Mouse (Mus musculus): Measurements from ENCODE around the gene Inpp5k. TPM values are rescaled to one million over a fixed set of nuclear protein-coding genes. Genes with fewer than 3 reads are reported as not detected.

Inpp5k gene
- polyA plus RNA-seq, 1 experiment, result 58.2 TPM

- H3K4me1 ChIP-seq (ENCODE audit: control insufficient read depth, insufficient read depth, low read length), result peaks cover 6% of the 10 kb centered on the region; the same call in 1 of the 2 replicates
Observed at GRCm38 (mm10) chr11:75658311-75658710, 27.5 kb downstream of the Inpp5k start.

DNA sequence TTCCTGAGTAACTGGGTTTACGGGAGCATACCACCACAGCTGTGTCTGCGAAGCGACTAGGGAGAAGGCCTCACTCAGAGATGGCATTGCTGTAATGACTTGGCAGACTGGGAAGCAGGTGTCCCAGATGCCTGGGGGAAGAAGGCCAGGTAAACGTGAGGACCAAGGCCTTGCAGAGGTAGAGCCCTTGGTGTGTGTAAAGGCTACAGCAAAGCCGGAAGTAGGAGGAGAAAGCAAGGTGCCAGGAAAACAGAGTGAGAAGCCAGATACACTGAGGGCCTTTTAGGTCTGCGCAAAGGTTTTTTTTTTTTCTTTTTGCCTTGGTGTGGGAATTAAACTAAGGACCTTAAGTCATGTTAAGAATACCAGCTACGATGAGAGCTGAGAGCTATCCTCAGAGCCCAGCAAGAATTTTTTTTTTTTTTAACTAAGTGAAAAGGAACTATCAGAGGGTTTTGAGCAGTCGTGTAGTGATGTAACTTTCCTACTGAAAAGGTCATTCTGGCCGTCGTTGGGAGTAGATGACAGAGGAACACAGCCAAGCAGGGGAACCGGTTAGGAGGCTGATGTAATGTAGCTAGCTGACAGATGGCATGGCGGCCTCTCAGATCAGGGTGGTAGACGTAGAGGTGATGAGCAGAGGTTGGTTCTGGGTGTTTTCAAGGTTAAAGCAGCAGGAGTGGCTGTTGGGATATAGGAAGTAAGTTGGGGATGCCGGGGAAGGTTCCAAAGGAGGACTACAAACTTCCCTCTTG, 28.4 kb downstream of the Inpp5k start:
- H3K4me3 ChIP-seq (replicated peaks; ENCODE audit: control insufficient read depth, low read depth, low read length), result no peak overlapping the region
- peaks cover 6% of the 10 kb centered on the region; the same call in 1 of the 2 replicates for H3K4me1 ChIP-seq (ENCODE audit: control insufficient read depth, insufficient read depth, low read length)
- no peak overlapping the region for H3K27ac ChIP-seq (ENCODE audit: control insufficient read depth, insufficient read depth, low read depth, low read length, poor library complexity)
- 67% methylated on average over 14 of the region's 14 CpGs for whole genome bisulfite sequencing
- TF ChIP-seq POLR2A (IDR thresholded peaks at IDR 0.05; ENCODE audit: borderline replicate concordance, control insufficient read depth, low read depth, low read length), result no peak
- no peak; the same call in 1 of the 2 replicates for TF ChIP-seq CTCF (IDR thresholded peaks at IDR 0.05; ENCODE audit: control insufficient read depth, insufficient read depth, low read length)

More at GRCm38 (mm10) chr11:75658311-75658710, 27.5 kb downstream of the Inpp5k start:
- TF ChIP-seq POLR2A (IDR thresholded peaks at IDR 0.05; ENCODE audit: borderline replicate concordance, control insufficient read depth, low read depth, low read length) (no peak), CTCF (IDR thresholded peaks at IDR 0.05; ENCODE audit: control insufficient read depth, insufficient read depth, low read length) (no peak)
- 94% methylated on average over 13 of the region's 13 CpGs for WGBS
- no peak overlapping the region for H3K4me3 ChIP-seq (replicated peaks; ENCODE audit: control insufficient read depth, low read depth, low read length)
- no peak overlapping the region for H3K27ac ChIP-seq (ENCODE audit: control insufficient read depth, insufficient read depth, low read depth, low read length, poor library complexity)

- no peak overlapping the region for H3K27ac ChIP-seq (ENCODE audit: control insufficient read depth, insufficient read depth, low read depth, low read length, poor library complexity)
- H3K4me1 ChIP-seq (ENCODE audit: control insufficient read depth, insufficient read depth, low read length), result peaks cover 4% of the 10 kb centered on the region; the same call in 1 of the 2 replicates
- 87% methylated on average over 12 of the region's 12 CpGs for WGBS
- TF ChIP-seq CTCF (IDR thresholded peaks at IDR 0.05; ENCODE audit: control insufficient read depth, insufficient read depth, low read length), result no peak
- no peak for TF ChIP-seq POLR2A (IDR thresholded peaks at IDR 0.05; ENCODE audit: borderline replicate concordance, control insufficient read depth, low read depth, low read length)
- no peak overlapping the region for H3K4me3 ChIP-seq (replicated peaks; ENCODE audit: control insufficient read depth, low read depth, low read length)
Observed at GRCm38 (mm10) chr11:75660081-75660590, 29.3 kb downstream of the Inpp5k start.

- TF ChIP-seq POLR2A (IDR thresholded peaks at IDR 0.05; ENCODE audit: borderline replicate concordance, control insufficient read depth, low read depth, low read length), result no peak
- no peak for TF ChIP-seq CTCF (IDR thresholded peaks at IDR 0.05; ENCODE audit: control insufficient read depth, insufficient read depth, low read length)
- WGBS, result 91% methylated on average over 21 of the region's 21 CpGs
- H3K4me1 ChIP-seq (ENCODE audit: control insufficient read depth, insufficient read depth, low read length), result peaks cover 4% of the 10 kb centered on the region; the same call in 1 of the 2 replicates
Observed at GRCm38 (mm10) chr11:75660941-75661800, 30.4 kb downstream of the Inpp5k start.

DNA sequence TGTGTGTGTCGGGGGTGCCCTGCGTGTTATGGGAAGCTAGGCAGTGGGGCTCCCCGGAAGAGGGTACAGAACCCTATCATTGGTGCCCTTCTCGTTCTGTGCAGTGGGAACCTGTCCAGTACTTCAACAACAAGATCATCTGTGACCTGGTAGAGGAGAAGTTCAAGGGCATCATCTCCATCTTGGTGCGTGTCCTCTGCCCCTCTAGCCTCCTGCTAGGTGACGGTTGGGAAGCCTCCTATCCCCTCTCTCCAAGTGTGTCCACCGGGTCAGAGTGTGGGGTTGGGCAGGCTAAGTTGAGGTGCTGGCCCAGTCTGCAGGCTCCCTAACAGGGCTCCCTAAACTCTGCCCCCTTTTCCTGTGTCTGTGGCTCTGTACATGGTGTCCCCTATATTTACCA, 31.3 kb downstream of the Inpp5k start:
- Histone ChIP-seq H3K27ac (ENCODE audit: control insufficient read depth, insufficient read depth, low read depth, low read length, poor library complexity) (no peak overlapping the region), H3K4me1 (ENCODE audit: control insufficient read depth, insufficient read depth, low read length) (peaks cover 2% of the 10 kb centered on the region; the same call in 1 of the 2 replicates), H3K4me3 (replicated peaks; ENCODE audit: control insufficient read depth, low read depth, low read length) (no peak overlapping the region)
- WGBS, result 94% methylated on average over 7 of the region's 7 CpGs
- TF ChIP-seq POLR2A (IDR thresholded peaks at IDR 0.05; ENCODE audit: borderline replicate concordance, control insufficient read depth, low read depth, low read length) (no peak), CTCF (IDR thresholded peaks at IDR 0.05; ENCODE audit: control insufficient read depth, insufficient read depth, low read length) (no peak)

More at GRCm38 (mm10) chr11:75660941-75661800, 30.4 kb downstream of the Inpp5k start:
- H3K4me3 ChIP-seq (replicated peaks; ENCODE audit: control insufficient read depth, low read depth, low read length), result no peak overlapping the region
- no peak overlapping the region for H3K27ac ChIP-seq (ENCODE audit: control insufficient read depth, insufficient read depth, low read depth, low read length, poor library complexity)

GRCm38 (mm10) chr11:75666296-75666695, 35.5 kb downstream of the Inpp5k start:
- Histone ChIP-seq H3K4me1 (ENCODE audit: control insufficient read depth, insufficient read depth, low read length) (no peaks in the 10 kb centered on the region), H3K27ac (ENCODE audit: control insufficient read depth, insufficient read depth, low read depth, low read length, poor library complexity) (no peak overlapping the region), H3K4me3 (replicated peaks; ENCODE audit: control insufficient read depth, low read depth, low read length) (no peak overlapping the region)
- TF ChIP-seq CTCF (IDR thresholded peaks at IDR 0.05; ENCODE audit: control insufficient read depth, insufficient read depth, low read length) (no peak), POLR2A (IDR thresholded peaks at IDR 0.05; ENCODE audit: borderline replicate concordance, control insufficient read depth, low read depth, low read length) (no peak)
- 95% methylated on average over 6 of the region's 6 CpGs for WGBS

DNA sequence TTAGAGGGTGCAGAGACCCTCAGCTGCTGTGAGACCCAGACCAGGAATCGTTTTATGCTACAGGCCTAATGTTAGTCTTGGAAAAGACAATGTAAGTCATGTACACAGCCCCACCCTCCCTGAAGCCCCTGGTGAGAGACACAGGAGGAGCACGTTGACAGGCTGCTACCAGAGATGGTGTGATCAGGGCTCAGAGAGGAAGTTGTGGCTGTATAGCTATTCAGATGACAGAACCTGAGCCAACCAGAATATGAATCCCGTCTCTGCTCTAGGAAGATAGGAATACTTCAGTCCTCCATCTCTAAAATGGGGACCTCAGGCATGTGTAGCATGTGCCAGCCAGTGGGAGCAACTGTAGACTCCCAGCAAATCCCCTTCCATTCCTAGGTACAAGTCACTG, 37.8 kb downstream of the Inpp5k start:
- no peak for TF ChIP-seq CTCF (IDR thresholded peaks at IDR 0.05; ENCODE audit: control insufficient read depth, insufficient read depth, low read length)
- TF ChIP-seq POLR2A (IDR thresholded peaks at IDR 0.05; ENCODE audit: borderline replicate concordance, control insufficient read depth, low read depth, low read length), result no peak
- Histone ChIP-seq H3K4me1 (ENCODE audit: control insufficient read depth, insufficient read depth, low read length) (no peaks in the 10 kb centered on the region), H3K4me3 (replicated peaks; ENCODE audit: control insufficient read depth, low read depth, low read length) (no peak overlapping the region), H3K27ac (ENCODE audit: control insufficient read depth, insufficient read depth, low read depth, low read length, poor library complexity) (no peak overlapping the region)
- 36% methylated on average over 3 of the region's 3 CpGs for WGBS
